Mouse (Mus musculus) stomach, embryonic 14.5 days (tissue): ENCODE data around the gene Lce1f. TPM values are rescaled to one million over a fixed set of nuclear protein-coding genes. Genes with fewer than 3 reads are reported as not detected.

Experiments used
- ATAC-seq: fragments of 200-750 bp; cut with Nextera tagmentation; 2 replicates; pipeline ENCODE4 v1.8.0; 2017; ENCODE audit warnings: low read depth, moderate TSS enrichment; ENCODE audit not compliant: insufficient number of reproducible peaks, insufficient read depth, low FRiP score
- H3K27ac ChIP-seq: fragments of 300-500 bp; sonication (generic); 2 replicates; pipeline ENCODE4 v1.5.1; 2014; ENCODE audit warnings: mild to moderate bottlenecking, low read length, moderate library complexity, mixed read lengths
- H3K27me3 ChIP-seq: fragments of 300-500 bp; sonication (generic); 2 replicates; pipeline ENCODE4 v1.6.1; 2014; ENCODE audit warnings: low read length, control low read depth, mixed read lengths; ENCODE audit not compliant: control insufficient read depth, insufficient read depth
- H3K36me3 ChIP-seq: fragments of 300-500 bp; sonication (generic); 2 replicates; pipeline ENCODE4 v1.6.1; 2014; ENCODE audit warnings: mild to moderate bottlenecking, control low read depth, low read length, moderate library complexity, mixed read lengths; ENCODE audit not compliant: control insufficient read depth, insufficient read depth
- H3K4me1 ChIP-seq: fragments of 300-500 bp; sonication (generic); 2 replicates; pipeline ENCODE4 v1.6.1; 2014; ENCODE audit warnings: low read length, control low read depth, mixed read lengths; ENCODE audit not compliant: control insufficient read depth, insufficient read depth
- H3K4me2 ChIP-seq: fragments of 300-500 bp; sonication (generic); replicated peaks from 2 replicates; pipeline ENCODE4 v1.6.1; 2014; ENCODE audit warnings: low read depth, low read length, control low read depth
- H3K4me3 ChIP-seq: fragments of 300-500 bp; sonication (generic); 2 replicates; pipeline ENCODE4 v1.5.1; 2014; ENCODE audit warnings: low read depth, low read length, control low read depth
- H3K9ac ChIP-seq: fragments of 300-500 bp; sonication (generic); replicated peaks from 2 replicates; pipeline ENCODE4 v1.6.1; 2014; ENCODE audit warnings: low read depth, mild to moderate bottlenecking, control low read depth, low read length, moderate library complexity, mixed read lengths
- H3K9me3 ChIP-seq: fragments of 300-500 bp; sonication (generic); 2 replicates; pipeline ENCODE4 v1.6.1; 2016; ENCODE audit warnings: low read depth, low read length, control low read depth; ENCODE audit not compliant: control insufficient read depth
- WGBS: fragments of 180-500 bp; shearing (Covaris S2); extraction: QIAGEN DNeasy Blood & Tissue Kit; methylation state at CpG from one replicate; pipeline ENCODE4 v1.1.7; 2014; 5-methylcytosine and 5-hydroxymethylcytosine counted together
- polyA plus RNA-seq: library from polyadenylated mRNA; unstranded; fragments of >200 nt; fragmentation: Nextera tagmentation; extraction: Ambion mirVana; gene quantifications from 2 replicates; pipeline ENCODE4 v1.2.1, GENCODE M21; 2014

Lce1f gene
- polyA plus RNA-seq, result not detected in 2 replicates

- WGBS, result 73% methylated on average over 3 of the region's 3 CpGs
- Histone ChIP-seq H3K9ac (no peak within 1 kb of the TSS), H3K4me3 (no peak within 1 kb of the TSS), H3K9me3 (no peaks in the 10 kb centered on the region), H3K4me2 (no peak within 1 kb of the TSS), H3K36me3 (no peaks in the 10 kb centered on the region), H3K4me1 (no peaks in the 10 kb centered on the region), H3K27ac (no peak within 1 kb of the TSS), H3K27me3 (no peaks in the 10 kb centered on the region)
- no peak for ATAC-seq
Measured at GRCm38 (mm10) chr3:92720250-92720649, at the start of gene Lce1f. Gene Lce1f, minus strand, starts transcription at chr3:92720350.

DNA sequence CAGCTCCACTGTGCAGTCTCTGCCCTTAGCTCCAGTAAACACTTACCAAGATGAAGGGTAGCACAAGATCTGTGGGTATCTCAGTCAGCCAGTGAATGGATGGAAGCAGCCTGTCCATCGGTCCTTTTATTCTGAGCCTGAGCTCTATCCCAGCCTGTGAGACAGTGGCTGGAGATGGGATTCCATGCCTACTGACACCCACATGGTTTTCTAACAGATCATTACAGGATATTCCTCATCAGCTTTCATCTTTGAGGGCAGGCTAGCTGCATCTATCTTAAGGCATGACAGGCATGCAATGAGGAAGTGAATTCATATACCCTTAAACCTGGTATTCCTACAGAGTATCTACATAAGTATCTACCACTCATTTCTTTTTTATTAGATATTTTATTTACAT is 44.8 kb upstream of the Lce1f start, which contains the start of gene Lce1h:
TSS of gene Lce1h (minus strand) at position 101 of the 400 bp plus-strand sequence.
- no peak within 1 kb of the TSS for H3K27ac ChIP-seq
- no peaks in the 10 kb centered on the region for H3K36me3 ChIP-seq
- H3K4me1 ChIP-seq, result no peaks in the 10 kb centered on the region
- no peaks in the 10 kb centered on the region for H3K9me3 ChIP-seq
- H3K9ac ChIP-seq, result no peak within 1 kb of the TSS
- ATAC-seq, result no peak
- no peaks in the 10 kb centered on the region for H3K27me3 ChIP-seq
- H3K4me2 ChIP-seq, result no peak within 1 kb of the TSS
- WGBS, result 96% methylated on average over 1 of the region's 1 CpGs
- no peak within 1 kb of the TSS for H3K4me3 ChIP-seq

DNA sequence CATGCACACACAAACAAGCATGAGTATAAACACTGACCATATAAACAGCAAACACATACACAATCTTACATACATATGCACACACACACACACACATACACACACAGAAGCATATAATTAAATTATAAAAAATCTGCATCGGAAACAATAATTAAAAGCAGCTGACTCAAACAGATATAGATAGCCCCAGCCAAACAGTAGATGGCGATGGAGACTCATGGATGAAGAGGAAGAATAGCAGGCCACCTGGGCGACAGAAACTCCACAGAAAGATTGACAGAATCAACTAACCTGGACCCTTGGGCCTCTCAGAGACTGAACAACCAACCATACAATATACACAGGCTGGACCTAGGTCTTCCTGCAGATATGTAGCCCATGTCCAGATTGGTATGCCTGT is 33.0 kb upstream of the Lce1f start:
- ATAC-seq, result no peak
- Histone ChIP-seq H3K36me3 (no peaks in the 10 kb centered on the region), H3K27ac (no peak overlapping the region), H3K9ac (no peak overlapping the region), H3K4me2 (no peak overlapping the region), H3K4me3 (no peak overlapping the region), H3K9me3 (no peaks in the 10 kb centered on the region), H3K27me3 (no peaks in the 10 kb centered on the region), H3K4me1 (no peaks in the 10 kb centered on the region)
- 43% methylated on average over 3 of the region's 3 CpGs for WGBS

DNA sequence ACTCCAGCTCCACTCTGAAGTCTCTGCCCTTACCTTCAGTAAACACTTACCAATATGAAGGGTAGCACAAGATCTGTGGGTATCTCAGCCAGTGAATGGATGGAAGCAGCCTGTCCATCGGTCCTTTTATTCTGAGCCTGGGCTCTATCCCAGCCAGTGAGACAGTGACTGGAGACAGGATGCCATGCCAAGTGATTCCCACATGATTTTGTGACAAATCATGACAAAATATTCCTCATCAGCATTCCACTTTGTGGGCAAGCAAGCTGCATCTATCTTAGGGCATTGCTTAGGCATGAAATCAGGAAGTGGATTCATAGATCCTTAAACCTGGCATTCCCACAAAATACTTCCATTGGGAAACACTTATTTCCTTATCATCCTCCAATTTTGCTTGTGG is 32.1 kb upstream of the Lce1f start, which contains the start of gene Lce1g:
TSS of gene Lce1g (minus strand) at position 101 of the 400 bp plus-strand sequence.
- H3K9ac ChIP-seq, result no peak within 1 kb of the TSS
- no peaks in the 10 kb centered on the region for H3K27me3 ChIP-seq
- no peaks in the 10 kb centered on the region for H3K36me3 ChIP-seq
- no peaks in the 10 kb centered on the region for H3K9me3 ChIP-seq
- ATAC-seq, result no peak
- no peaks in the 10 kb centered on the region for H3K4me1 ChIP-seq
- no peak within 1 kb of the TSS for H3K4me2 ChIP-seq
- no peak within 1 kb of the TSS for H3K4me3 ChIP-seq
- no peak within 1 kb of the TSS for H3K27ac ChIP-seq
- 84% methylated on average over 1 of the region's 1 CpGs for whole genome bisulfite sequencing

DNA sequence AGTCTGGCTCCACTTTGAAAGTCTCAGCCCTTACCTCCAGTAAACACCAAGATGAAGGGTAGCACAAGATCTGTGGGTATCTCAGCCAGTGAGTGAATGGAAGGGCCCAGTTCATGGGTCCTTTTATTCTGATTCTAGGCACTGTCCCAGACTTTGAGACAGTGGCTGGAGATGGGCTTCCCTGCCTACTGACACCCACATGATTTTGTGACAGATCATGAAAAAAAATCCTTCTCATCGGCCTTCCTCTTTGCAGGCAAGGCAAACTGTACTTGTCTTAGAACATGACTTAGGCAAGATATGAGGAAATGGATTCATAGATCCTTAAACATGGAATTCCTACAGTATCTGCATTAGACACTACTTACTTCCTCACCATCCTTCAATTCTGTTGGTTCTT is 18.8 kb upstream of the Lce1f start, which contains the start of gene Gm38119:
TSS of gene Gm38119 (minus strand) at position 101 of the 400 bp plus-strand sequence.
- H3K4me3 ChIP-seq, result no peak within 1 kb of the TSS
- H3K4me1 ChIP-seq, result no peaks in the 10 kb centered on the region
- H3K27ac ChIP-seq, result no peak within 1 kb of the TSS
- no peaks in the 10 kb centered on the region for H3K36me3 ChIP-seq
- H3K27me3 ChIP-seq, result no peaks in the 10 kb centered on the region
- no peak for ATAC-seq
- no peak within 1 kb of the TSS for H3K4me2 ChIP-seq
- 80% methylated on average over 1 of the region's 1 CpGs for WGBS
- no peaks in the 10 kb centered on the region for H3K9me3 ChIP-seq
- no peak within 1 kb of the TSS for H3K9ac ChIP-seq

DNA sequence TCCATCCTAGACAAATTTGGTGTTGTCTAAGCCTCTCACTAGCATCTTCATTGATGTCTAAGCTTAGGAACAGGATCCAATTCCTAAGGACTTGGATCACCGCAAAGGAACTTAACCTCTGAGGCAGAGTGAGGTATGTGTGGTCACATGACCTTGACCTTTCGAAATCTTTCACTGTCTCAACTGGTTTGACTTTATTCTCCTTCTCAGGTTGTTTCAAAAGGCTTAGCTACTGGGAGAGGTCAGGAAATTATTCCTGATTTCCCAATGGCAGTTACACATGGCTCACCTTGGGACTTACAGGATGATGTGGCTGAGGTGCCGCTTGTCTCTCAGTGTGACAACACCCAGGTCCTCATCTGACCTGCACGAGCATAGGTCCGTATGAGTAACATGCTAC is 2.5 kb upstream of the Lce1f start:
- Histone ChIP-seq H3K4me2 (no peak overlapping the region), H3K4me1 (no peaks in the 10 kb centered on the region), H3K4me3 (no peak overlapping the region), H3K27me3 (no peaks in the 10 kb centered on the region), H3K9ac (no peak overlapping the region), H3K36me3 (no peaks in the 10 kb centered on the region), H3K27ac (no peak overlapping the region), H3K9me3 (no peaks in the 10 kb centered on the region)
- 76% methylated on average over 5 of the region's 5 CpGs for WGBS
- no peak for ATAC-seq

GRCm38 (mm10) chr3:92715122-92715521 is 5.0 kb downstream of the Lce1f start:
- no peak overlapping the region for H3K4me3 ChIP-seq
- no peaks in the 10 kb centered on the region for H3K27me3 ChIP-seq
- ATAC-seq, result no peak
- no peak overlapping the region for H3K4me2 ChIP-seq
- no peaks in the 10 kb centered on the region for H3K36me3 ChIP-seq
- H3K27ac ChIP-seq, result no peak overlapping the region
- no peak overlapping the region for H3K9ac ChIP-seq
- H3K9me3 ChIP-seq, result no peaks in the 10 kb centered on the region
- no peaks in the 10 kb centered on the region for H3K4me1 ChIP-seq

DNA sequence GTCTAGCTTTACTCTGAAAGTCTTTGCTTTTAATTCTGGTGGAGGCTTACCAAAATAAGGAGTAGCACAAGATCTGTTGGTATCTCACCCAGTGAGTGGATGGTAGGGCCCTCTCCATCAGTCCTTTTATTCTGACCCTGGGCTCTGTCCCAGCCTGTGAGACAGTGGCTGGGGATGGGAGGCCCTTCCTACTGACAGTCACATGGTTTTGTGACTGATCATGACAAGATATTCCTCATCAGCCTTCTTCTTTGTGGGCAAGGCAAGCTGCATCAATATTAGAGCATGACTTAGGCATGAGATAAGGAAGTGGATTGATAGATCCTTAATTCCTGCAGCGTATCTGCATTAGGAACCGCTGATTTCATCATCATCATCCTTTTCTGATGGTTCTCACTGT is 11.2 kb downstream of the Lce1f start, which contains the start of gene Lce1e:
TSS of gene Lce1e (minus strand) at position 101 of the 400 bp plus-strand sequence.
- no peak within 1 kb of the TSS for H3K4me2 ChIP-seq
- H3K27ac ChIP-seq, result no peak within 1 kb of the TSS
- no peak within 1 kb of the TSS for H3K9ac ChIP-seq
- no peak within 1 kb of the TSS for H3K4me3 ChIP-seq
- no peaks in the 10 kb centered on the region for H3K9me3 ChIP-seq
- no peaks in the 10 kb centered on the region for H3K36me3 ChIP-seq
- no peaks in the 10 kb centered on the region for H3K4me1 ChIP-seq
- no peaks in the 10 kb centered on the region for H3K27me3 ChIP-seq
- WGBS, result 79% methylated on average over 2 of the region's 2 CpGs
- no peak for ATAC-seq

DNA sequence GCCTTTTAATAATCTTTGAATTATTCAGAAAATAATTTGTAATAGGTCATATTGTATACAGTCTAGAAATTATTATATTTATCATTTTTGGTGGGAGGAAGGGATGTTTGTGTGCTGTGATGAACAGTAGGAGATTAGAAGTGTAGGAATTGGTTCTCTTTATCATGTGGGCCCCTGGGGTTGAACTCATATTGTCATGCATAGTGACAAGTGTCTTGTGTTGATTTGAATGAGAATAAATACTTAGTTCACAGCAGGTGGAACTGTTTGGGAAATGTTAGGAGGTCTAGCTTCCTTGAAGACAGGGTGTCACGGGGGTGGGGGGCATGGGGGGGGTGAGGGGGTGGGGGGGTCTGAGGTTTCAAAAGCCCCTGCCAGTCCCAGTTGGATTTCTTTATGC is 25.5 kb downstream of the Lce1f start:
- 21% methylated on average over 1 of the region's 1 CpGs for WGBS
- ATAC-seq, result no peak
- H3K36me3 ChIP-seq, result no peaks in the 10 kb centered on the region

More for the DNA sequence above, 25.5 kb downstream of the Lce1f start:
- Histone ChIP-seq H3K4me2 (no peak overlapping the region), H3K4me1 (no peaks in the 10 kb centered on the region), H3K9ac (no peak overlapping the region), H3K27me3 (no peaks in the 10 kb centered on the region), H3K4me3 (no peak overlapping the region), H3K27ac (no peak overlapping the region), H3K9me3 (no peaks in the 10 kb centered on the region)
